Mouse (Mus musculus) lung, adult 2 months (tissue): ENCODE measurements around the gene Snx9.

ENCODE experiments used
- CTCF ChIP-seq: fragments of 200-500 bp; IDR thresholded peaks from 2 replicates; pipeline ENCODE4 v1.5.1; 2011; ENCODE audit warnings: mild to moderate bottlenecking, low read length, control low read depth; ENCODE audit not compliant: insufficient read depth
- POLR2A ChIP-seq: fragments of 200-500 bp; IDR thresholded peaks from 2 replicates; pipeline ENCODE4 v1.6.1; 2011; ENCODE audit warnings: low read depth, mild to moderate bottlenecking, control low read depth, low read length, borderline replicate concordance; ENCODE audit errors: extremely low read depth

DNA sequence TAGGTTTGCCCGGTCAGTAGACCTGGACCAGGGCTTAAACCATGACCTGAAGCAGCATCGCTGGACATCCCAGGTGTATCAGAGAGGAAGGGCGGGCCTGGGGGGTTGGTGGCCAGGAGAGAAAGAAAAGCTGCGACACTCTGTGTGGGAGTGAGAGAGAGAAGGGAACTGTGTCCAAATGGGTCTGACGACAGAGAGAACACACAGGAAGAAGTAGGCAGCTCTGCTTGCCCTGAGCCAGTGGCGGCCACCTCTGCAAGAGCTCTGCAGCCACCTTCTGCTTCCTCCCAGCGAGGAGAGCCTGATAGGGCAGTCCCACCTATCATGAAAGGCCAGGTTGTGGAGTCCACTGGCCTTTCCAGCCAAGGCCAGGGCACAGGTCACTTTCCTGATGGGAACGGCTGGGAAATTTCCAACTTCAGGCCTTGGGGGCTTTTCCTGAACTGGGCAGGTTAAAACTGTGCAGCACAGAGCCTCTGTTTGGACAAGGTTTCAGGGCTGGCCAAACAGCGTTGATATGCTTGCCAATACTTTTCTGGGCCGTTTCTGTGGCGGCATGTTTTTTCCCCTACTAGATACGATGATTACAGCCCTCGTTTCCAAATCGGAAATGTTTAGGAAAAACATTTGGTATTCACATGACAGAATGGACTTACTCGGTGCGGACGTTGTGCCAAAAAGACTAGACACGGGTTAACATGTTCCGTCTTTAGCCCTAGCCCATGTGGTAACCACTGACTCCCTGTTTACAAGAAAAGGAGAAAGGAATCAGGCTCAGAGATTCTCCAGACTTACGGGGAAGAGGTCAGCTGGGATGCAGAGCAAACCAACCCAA lies 135.3 kb downstream of the Snx9 start:
- TF ChIP-seq POLR2A (peak; percentile 29; the same call in 1 of the 2 replicates), CTCF (no peak)
